Mouse (Mus musculus) B cell, adult (primary cell): ENCODE results near the gene Acsf2. TPM values are rescaled to one million over a fixed set of nuclear protein-coding genes. Genes with fewer than 3 reads are reported as not detected.

Experiments
- total RNA-seq: library from RNA; stranded (reverse); gene quantifications from 4 replicates; pipeline ENCODE4 v1.2.4, GENCODE M21; 2023; ENCODE audit not compliant: inconsistent age

Acsf2 gene
- 70.5 to 83.1 TPM (median 77.5 TPM) in 4 replicates for total RNA-seq

DNA sequence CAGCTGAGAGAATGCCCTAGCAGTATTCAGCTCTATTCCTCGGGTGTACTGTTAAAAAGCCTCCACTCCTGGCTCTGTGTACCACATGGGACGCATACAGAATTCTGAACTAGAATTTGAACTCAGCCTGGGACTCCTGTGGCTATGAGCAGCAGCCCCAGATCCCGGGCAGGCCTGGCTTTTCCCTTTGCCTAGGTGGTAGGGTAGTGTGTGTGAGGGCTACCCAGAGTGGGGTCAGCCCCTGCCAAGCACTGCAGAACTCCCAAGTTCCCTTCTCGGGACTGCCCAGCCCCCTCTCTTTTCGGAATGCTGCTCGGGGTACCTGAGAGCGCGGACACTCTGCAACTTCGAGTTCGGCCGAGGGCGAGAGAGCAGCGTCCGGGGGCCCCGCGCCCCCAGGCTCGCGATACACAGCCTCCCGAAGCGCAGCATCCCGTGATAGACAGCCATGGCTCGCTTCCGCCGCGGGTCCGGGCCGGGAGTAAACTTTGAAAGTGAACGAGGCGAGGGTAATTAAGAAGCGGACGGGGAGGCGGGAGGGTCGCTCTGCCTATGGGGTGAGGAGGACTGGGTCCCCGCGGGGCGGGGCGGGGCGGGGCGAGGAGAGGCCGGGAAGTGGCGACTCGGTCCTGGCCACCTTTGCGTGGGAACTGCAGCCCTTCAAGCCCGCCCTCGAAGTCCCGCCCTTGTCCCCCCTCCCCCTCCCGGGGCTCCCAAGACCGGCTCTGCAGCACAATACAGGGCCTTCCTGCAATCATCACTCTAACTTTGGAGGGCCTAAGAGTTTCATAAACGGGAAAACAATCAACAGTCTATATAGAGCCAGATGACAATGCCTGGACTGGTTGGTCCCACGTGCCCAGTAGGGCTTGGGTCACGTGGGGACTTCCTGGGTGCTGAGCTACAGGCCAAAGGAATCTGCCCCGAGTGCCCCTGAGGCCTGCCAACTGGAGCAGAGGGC, at the start of gene Acsf2:
Gene Acsf2, minus strand, starts transcription at position 551 of the 961 bp plus-strand sequence.

DNA sequence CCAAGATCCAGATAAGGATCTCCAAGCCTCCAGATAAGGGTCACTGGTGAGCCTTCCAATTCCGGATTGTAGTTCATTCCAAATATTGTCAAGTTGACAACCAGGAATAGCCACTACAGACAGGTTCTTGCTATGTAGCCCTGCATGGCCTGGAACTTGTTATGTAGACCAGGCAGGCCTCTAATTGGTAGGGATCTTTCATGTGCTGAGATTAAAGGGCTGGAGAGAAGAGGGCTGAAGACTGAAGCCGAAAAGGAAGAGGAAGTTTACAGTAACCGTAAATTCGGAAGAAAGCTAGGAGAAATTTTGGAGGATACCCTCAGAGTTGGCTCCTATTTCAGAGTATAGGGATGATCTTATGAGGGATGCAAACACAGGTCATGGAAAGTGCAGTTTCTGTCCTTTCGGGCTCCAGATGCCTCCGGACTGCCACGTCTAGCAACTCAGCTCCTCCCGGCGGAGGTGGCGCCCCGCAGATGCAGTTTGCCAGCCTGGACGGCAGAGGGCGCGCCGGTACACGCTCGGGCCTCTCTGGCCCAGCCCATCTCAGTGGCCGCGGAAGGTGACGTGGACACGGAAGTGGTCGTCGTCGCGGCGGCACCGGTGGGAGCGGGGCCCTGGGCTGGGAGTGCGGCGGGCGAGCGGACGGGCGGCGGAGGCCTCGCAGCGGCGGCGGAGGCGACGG, 27.7 kb upstream of the Acsf2 start, which contains the start of gene Lrrc59:
Gene Lrrc59, plus strand, starts transcription at position 569 of the 685 bp plus-strand sequence.

DNA sequence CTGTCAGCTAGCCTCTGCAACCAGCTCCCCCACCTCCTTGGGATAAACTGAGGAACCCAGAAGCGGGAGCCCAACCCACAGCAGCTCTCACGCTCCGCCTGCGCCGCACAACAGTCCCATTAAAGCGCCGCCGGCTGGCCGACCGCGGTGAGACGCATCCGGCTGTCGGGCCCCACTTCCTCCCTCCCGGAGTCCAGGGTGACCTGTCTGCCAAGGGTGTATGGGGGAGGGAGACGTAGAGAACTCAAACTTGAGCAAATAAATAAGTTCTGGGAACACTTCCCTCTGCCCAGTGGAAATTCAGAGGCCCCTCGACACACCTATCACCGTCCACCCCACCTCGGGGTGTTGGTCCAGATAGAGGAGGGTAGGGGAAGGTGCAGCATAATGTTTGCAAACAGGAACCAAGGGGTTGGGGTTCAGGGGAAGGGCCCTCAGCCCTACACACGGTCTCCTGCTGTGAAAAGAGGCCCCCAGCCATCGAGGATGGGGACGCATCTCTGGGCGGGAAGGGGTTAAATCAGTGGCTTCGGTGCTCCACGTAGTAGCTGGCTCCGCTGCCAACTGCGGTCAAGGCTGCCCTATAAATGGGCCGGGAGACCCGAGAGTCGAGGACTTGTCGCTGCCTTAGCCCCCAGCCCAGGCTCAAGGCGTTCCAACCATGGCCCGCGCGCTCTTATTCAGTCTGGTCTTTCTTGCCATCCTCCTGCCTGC, 37.1 kb downstream of the Acsf2 start, which contains the start of gene Chad:
Gene Chad, plus strand, starts transcription at position 611 of the 714 bp plus-strand sequence.

DNA sequence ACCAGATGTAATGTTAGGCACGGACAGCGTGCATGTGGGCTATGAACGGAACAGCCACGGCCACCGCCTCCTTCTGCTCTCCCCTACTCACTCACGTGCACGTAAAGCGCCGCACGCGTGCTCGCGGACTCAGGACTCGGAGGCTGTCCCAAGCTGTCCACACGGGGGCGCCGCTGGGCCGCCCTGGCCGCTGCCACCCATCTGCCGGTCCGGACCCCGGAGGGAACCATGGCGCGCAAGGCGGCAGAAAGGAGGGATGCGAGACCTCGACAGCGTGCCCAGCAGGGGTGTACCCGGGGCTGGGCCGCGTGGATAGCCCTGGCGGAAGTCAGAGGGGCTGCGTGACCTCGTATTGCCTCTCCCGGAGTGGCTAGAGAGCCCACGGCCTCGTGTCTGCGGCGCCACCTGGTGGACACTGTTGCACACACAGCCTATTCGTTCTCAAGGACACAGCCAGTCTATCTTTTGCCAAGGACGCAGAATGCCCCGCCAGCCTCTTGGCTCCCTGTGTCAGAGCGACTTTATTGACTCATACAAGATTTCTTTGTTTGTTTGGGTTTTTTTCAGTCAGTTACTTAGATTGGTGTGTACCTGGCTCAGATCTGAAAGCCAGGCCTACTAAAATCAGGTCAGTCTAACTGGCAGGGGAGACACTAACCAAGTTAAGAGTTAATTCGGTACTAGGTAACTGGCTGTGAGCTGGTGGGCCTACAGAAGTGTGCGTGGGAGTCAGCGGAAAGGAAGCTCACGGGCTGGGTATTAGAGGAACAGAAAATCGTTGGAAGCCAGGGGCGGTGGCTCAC, 52.6 kb downstream of the Acsf2 start, which contains the start of gene Rsad1:
Gene Rsad1, minus strand, starts transcription at position 368 of the 803 bp plus-strand sequence.

DNA sequence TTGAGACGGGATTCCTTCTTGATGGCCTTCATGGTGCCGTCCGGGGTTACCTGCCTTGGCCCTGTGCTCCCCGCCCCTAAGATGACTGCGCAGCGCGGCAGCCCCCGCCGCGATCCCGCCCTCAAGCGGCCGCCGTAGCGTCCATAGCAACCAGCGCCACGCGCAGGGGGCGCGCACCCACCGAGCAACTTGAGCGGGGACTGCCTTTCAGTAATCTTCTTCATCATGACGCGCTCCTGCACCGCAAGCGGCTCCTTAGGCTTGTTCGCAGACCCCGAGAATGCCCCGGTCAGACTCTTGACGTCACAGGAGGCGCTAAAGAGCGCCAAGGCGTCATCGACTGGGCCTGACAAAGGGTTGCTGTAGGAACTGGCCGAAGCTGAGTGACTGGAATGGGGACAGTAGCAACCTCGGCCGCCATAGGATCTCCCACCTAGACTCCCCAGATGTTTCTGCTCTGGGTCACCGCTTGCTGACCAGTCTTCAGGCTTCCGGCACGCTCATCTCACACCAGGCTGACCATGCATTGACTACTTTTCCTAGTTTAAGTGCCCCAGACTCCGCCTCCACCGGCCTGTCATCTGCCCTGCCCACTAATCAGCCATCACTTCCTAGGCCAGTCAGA, 80.3 kb downstream of the Acsf2 start, which contains the start of gene Mycbpap:
Gene Mycbpap, minus strand, starts transcription at position 524 of the 625 bp plus-strand sequence.

Other genes starting within 250 kb of the Acsf2 start
- 1.2 to 3.4 TPM (median 2.4 TPM) in 4 replicates for gene Abcc3, start 208.9 kb downstream of the Acsf2 start, total RNA-seq
- gene Cacna1g, start 127.7 kb downstream of the Acsf2 start, total RNA-seq, result not detected in 4 replicates
- gene Spata20, start 115.7 kb downstream of the Acsf2 start, total RNA-seq, result not detected in 4 replicates
- not detected in 4 replicates for gene Epn3, start 101.9 kb downstream of the Acsf2 start, total RNA-seq
- gene Mycbpap, start 80.1 kb downstream of the Acsf2 start, total RNA-seq, result 0.27 to 0.80 TPM (median 0.61 TPM) in 3 of 4 replicates, not detected in the other
- 6.9 to 8.9 TPM (median 7.5 TPM) in 4 replicates for gene Rsad1, start 52.6 kb downstream of the Acsf2 start, total RNA-seq
- gene Chad, start 36.8 kb downstream of the Acsf2 start, total RNA-seq, result not detected in 4 replicates
- gene Lrrc59, start 27.9 kb upstream of the Acsf2 start, total RNA-seq, result 63.6 to 73.3 TPM (median 67.2 TPM) in 4 replicates
- gene Mrpl27, start 51.9 kb upstream of the Acsf2 start, total RNA-seq, result 17.3 to 27.4 TPM (median 22.4 TPM) in 4 replicates
- 0.78 to 1.9 TPM (median 1.3 TPM) in 4 replicates for gene Eme1, start 52.1 kb upstream of the Acsf2 start, total RNA-seq
- gene Xylt2, start 75.6 kb upstream of the Acsf2 start, total RNA-seq, result 12.7 to 19.1 TPM (median 16.7 TPM) in 4 replicates
- gene Gm11541, start 102.6 kb upstream of the Acsf2 start, total RNA-seq, result not detected in 4 replicates
- 0.60 TPM in 1 of 4 replicates, not detected in the others for gene Cdc34b, start 139.9 kb upstream of the Acsf2 start, total RNA-seq
- not detected in 4 replicates for gene Tmem92, start 180.8 kb upstream of the Acsf2 start, total RNA-seq